Mouse (Mus musculus) cortical plate, adult 2 months (tissue): ENCODE data around the gene Crym.

Experiments
- CTCF ChIP-seq: fragments of 200-500 bp; IDR thresholded peaks from 2 replicates; pipeline ENCODE4 v1.5.1; 2011; ENCODE audit warnings: mild to moderate bottlenecking, control low read depth, low read length; ENCODE audit not compliant: insufficient read depth; ENCODE audit errors: extremely low read depth
- POLR2A ChIP-seq: fragments of 200-500 bp; IDR thresholded peaks from 2 replicates; pipeline ENCODE4 v1.6.1; 2011; ENCODE audit warnings: mild to moderate bottlenecking, low read length, control low read depth; ENCODE audit not compliant: insufficient read depth; ENCODE audit errors: extremely low read depth

GRCm38 (mm10) chr7:120228541-120228940 lies 26.6 kb upstream of the Crym start:
- no peak for TF ChIP-seq CTCF
- no peak for TF ChIP-seq POLR2A
